In genomic region chr1:135112661-135113060, GRCm38 (mm10) we compare ENCODE assay signal across 10 mouse cellular contexts. TPM values are rescaled to one million over a fixed set of nuclear protein-coding genes. Genes with fewer than 3 reads are reported as not detected.
DNase-seq lines count a peak whose midpoint lies in the region; ATAC-seq and TF ChIP-seq lines count a peak whose summit lies in the region.
"Had no signal": no experiment of that assay in that cellular context is flagged by ENCODE, and none has a peak within 500 bp of the region (broad histone marks: within the 10 kb centered on the region; RNA-seq: fewer than 3 reads in every experiment).

No protein-coding gene starts in this region.

- TF ChIP-seq EP300 in heart, adult 2 months (IDR thresholded peaks at IDR 0.05; ENCODE audit: insufficient read depth, low read depth, low read length), result no peak

- H3K4me1 ChIP-seq in heart, adult 2 months (ENCODE audit: control insufficient read depth, insufficient read depth, low read length), result no peaks in the 10 kb centered on the region
- H3K4me1 ChIP-seq in forebrain, embryonic 14.5 days (ENCODE audit: control insufficient read depth, insufficient read depth, low read length), result no peaks in the 10 kb centered on the region
- H3K4me1 ChIP-seq in liver, embryonic 11.5 days (replicated peaks; ENCODE audit: control insufficient read depth, insufficient read depth, low read length), result 0 out of 2 replicates have a peak, but pooled peaks cover 2% of the 10 kb centered on the region
- no peaks in the 10 kb centered on the region for H3K4me1 ChIP-seq in neural tube, embryonic 14.5 days (ENCODE audit: control insufficient read depth, insufficient read depth, low read length)
- H3K4me1 ChIP-seq: embryonic facial prominence, embryonic 12.5 days; limb, embryonic 13.5 days had no signal

- intact Hi-C loops in heart, adult 2 months (cut with DNase I), result loop anchor here (1.0 to 5.0 kb wide), 2 partner anchors 122 to 255 kb away; no protein-coding TSS in a partner anchor

- no peak overlapping the region for H3K4me3 ChIP-seq in heart, adult 2 months
- H3K4me3 ChIP-seq in forebrain, embryonic 14.5 days (ENCODE audit: low read depth, low read length), result no peak overlapping the region
- H3K4me3 ChIP-seq in liver, embryonic 11.5 days (ENCODE audit: low read depth, low read length), result no peak overlapping the region
- no peak overlapping the region for H3K4me3 ChIP-seq in neural tube, embryonic 14.5 days (ENCODE audit: low read depth, low read length)
- H3K4me3 ChIP-seq: embryonic facial prominence, embryonic 12.5 days; limb, embryonic 13.5 days had no signal

- DNase-seq in heart, adult 2 months, result peak in 1 of 2 experiments; percentile 31
- no peak for DNase-seq in heart, adult 9 months (ENCODE audit: low spot score in 2 of 2)
- DNase-seq in B cell, adult 2 months, result peak; percentile 70 to 75
- DNase-seq in ZHBTc4 (ENCODE audit: low read depth, low spot score), result peak; percentile 85
- peak; percentile 57 for DNase-seq in forebrain, embryonic 14.5 days (ENCODE audit: low spot score)
- no peak for DNase-seq in liver, embryonic 11.5 days (ENCODE audit: low spot score)
- DNase-seq in urinary bladder, adult 18-20 months (ENCODE audit: low spot score in 2 of 2), result no peak

- H3K27me3 ChIP-seq in heart, adult 2 months (ENCODE audit: control insufficient read depth, insufficient read depth, low read length), result no peaks in the 10 kb centered on the region
- no peaks in the 10 kb centered on the region for H3K27me3 ChIP-seq in forebrain, embryonic 14.5 days (replicated peaks; ENCODE audit: control insufficient read depth, insufficient read depth, low read length)
- H3K27me3 ChIP-seq in liver, embryonic 11.5 days (replicated peaks; ENCODE audit: control insufficient read depth, insufficient read depth, low read length), result no peaks in the 10 kb centered on the region
- no peaks in the 10 kb centered on the region for H3K27me3 ChIP-seq in neural tube, embryonic 14.5 days (ENCODE audit: control insufficient read depth, insufficient read depth, low read length)
- H3K27me3 ChIP-seq: embryonic facial prominence, embryonic 12.5 days had no signal

- H3K27ac ChIP-seq in heart, adult 2 months, result no peak overlapping the region
- no peak overlapping the region for H3K27ac ChIP-seq in forebrain, embryonic 14.5 days (ENCODE audit: low read depth, low read length)
- H3K27ac ChIP-seq in liver, embryonic 11.5 days (ENCODE audit: low read depth, low read length), result no peak overlapping the region
- no peak overlapping the region for H3K27ac ChIP-seq in neural tube, embryonic 14.5 days (ENCODE audit: low read depth, low read length)
- H3K27ac ChIP-seq: embryonic facial prominence, embryonic 12.5 days; limb, embryonic 13.5 days had no signal

- no peak overlapping the region for H3K9ac ChIP-seq in heart, adult 2 months (ENCODE audit: low read depth, low read length)
- H3K9ac ChIP-seq in forebrain, embryonic 14.5 days (ENCODE audit: low read length), result no peak overlapping the region
- H3K9ac ChIP-seq in liver, embryonic 11.5 days (ENCODE audit: low read depth, low read length), result no peak overlapping the region
- H3K9ac ChIP-seq in neural tube, embryonic 14.5 days (replicated peaks; ENCODE audit: low read depth, low read length), result no peak overlapping the region
- H3K9ac ChIP-seq: embryonic facial prominence, embryonic 12.5 days; limb, embryonic 13.5 days had no signal

- ATAC-seq in forebrain, embryonic 14.5 days, result peak; percentile 45
- peak; percentile 35; the same call in 1 of the 2 replicates for ATAC-seq in liver, embryonic 11.5 days (replicated peaks; ENCODE audit: low FRiP score)
- ATAC-seq in neural tube, embryonic 14.5 days (ENCODE audit: low read depth), result 0 out of 2 replicates have a peak, but pooled peaks have one; percentile 42

- no peak overlapping the region for H3K4me2 ChIP-seq in forebrain, embryonic 14.5 days (ENCODE audit: low read length)
- H3K4me2 ChIP-seq in liver, embryonic 11.5 days, result no peak overlapping the region
- H3K4me2 ChIP-seq in neural tube, embryonic 14.5 days (ENCODE audit: low read depth, low read length), result no peak overlapping the region
- H3K4me2 ChIP-seq: embryonic facial prominence, embryonic 12.5 days; limb, embryonic 13.5 days had no signal

- 9% methylated on average over 8 of the region's 8 CpGs for WGBS in heart, adult 2 months
- WGBS in forebrain, embryonic 14.5 days, result 13% methylated on average over 8 of the region's 8 CpGs
- 9% methylated on average over 8 of the region's 8 CpGs for WGBS in liver, embryonic 11.5 days
- WGBS in neural tube, embryonic 14.5 days, result 11% methylated on average over 8 of the region's 8 CpGs

- no peaks in the 10 kb centered on the region for H3K36me3 ChIP-seq in heart, adult 2 months (ENCODE audit: control insufficient read depth, insufficient read depth, low read length)
- no peaks in the 10 kb centered on the region for H3K36me3 ChIP-seq in forebrain, embryonic 14.5 days (ENCODE audit: control insufficient read depth, insufficient read depth, low read length)
- H3K36me3 ChIP-seq in liver, embryonic 11.5 days (ENCODE audit: control insufficient read depth, insufficient read depth, low read length), result no peaks in the 10 kb centered on the region
- no peaks in the 10 kb centered on the region for H3K36me3 ChIP-seq in neural tube, embryonic 14.5 days (ENCODE audit: control insufficient read depth, insufficient read depth, low read length)
- H3K36me3 ChIP-seq: embryonic facial prominence, embryonic 12.5 days; limb, embryonic 13.5 days had no signal

- TF ChIP-seq CTCF in heart, adult 2 months (IDR thresholded peaks at IDR 0.05), result peak; percentile 88

- H3K79me2 ChIP-seq in heart, adult 2 months (replicated peaks; ENCODE audit: control insufficient read depth, insufficient read depth, low read length), result no peaks in the 10 kb centered on the region

- no peaks in the 10 kb centered on the region for H3K9me3 ChIP-seq in forebrain, embryonic 14.5 days (replicated peaks; ENCODE audit: control insufficient read depth, low read length)
- no peaks in the 10 kb centered on the region for H3K9me3 ChIP-seq in liver, embryonic 11.5 days (ENCODE audit: control insufficient read depth, low read length)
- no peaks in the 10 kb centered on the region for H3K9me3 ChIP-seq in neural tube, embryonic 14.5 days (ENCODE audit: control insufficient read depth, low read length)
- H3K9me3 ChIP-seq: embryonic facial prominence, embryonic 12.5 days; limb, embryonic 13.5 days had no signal

- TF ChIP-seq POLR2A in heart, adult 2 months (IDR thresholded peaks at IDR 0.05; ENCODE audit: insufficient read depth, low read depth, low read length), result no peak

RNA-seq across cellular contexts. Expression of gene Lgr6, which starts 7.6 kb away (rescaled TPM):
- total RNA-seq in heart, adult 2 months (2021), result 10 to 100 TPM; 12.2 to 14.4 TPM
- polyA plus RNA-seq in heart, adult 2 months (2012; rRNA removed), result 12.6 and 21.5 TPM in 2 replicates
- 0.48 TPM in 2 replicates for polyA plus RNA-seq in forebrain, embryonic 14.5 days (2014; fragmentation: Nextera tagmentation; extraction: Ambion mirVana)
- polyA plus RNA-seq in liver, embryonic 11.5 days (2014; fragmentation: Nextera tagmentation; extraction: Ambion mirVana), result 0.48 and 0.70 TPM in 2 replicates
- 1.4 TPM in 2 replicates for polyA plus RNA-seq in neural tube, embryonic 14.5 days (2014; fragmentation: Nextera tagmentation; extraction: Ambion mirVana)

RNA-seq across cellular contexts. Expression of gene Ptpn7, which starts 19.8 kb away (rescaled TPM):
- under 1 TPM; 0.73 to 0.82 TPM for total RNA-seq in heart, adult 2 months (2021)
- 0.82 and 1.4 TPM in 2 replicates for polyA plus RNA-seq in heart, adult 2 months (2012; rRNA removed)
- polyA plus RNA-seq in forebrain, embryonic 14.5 days (2014; fragmentation: Nextera tagmentation; extraction: Ambion mirVana), result 0.32 and 0.57 TPM in 2 replicates
- 42.1 and 43.0 TPM in 2 replicates for polyA plus RNA-seq in liver, embryonic 11.5 days (2014; fragmentation: Nextera tagmentation; extraction: Ambion mirVana)
- 0.15 and 0.58 TPM in 2 replicates for polyA plus RNA-seq in neural tube, embryonic 14.5 days (2014; fragmentation: Nextera tagmentation; extraction: Ambion mirVana)

RNA-seq across cellular contexts. Expression of gene Arl8a, which starts 34.0 kb away (rescaled TPM):
- total RNA-seq in heart, adult 2 months (2021), result 10 to 100 TPM; 20.1 to 21.0 TPM
- 30.5 and 32.5 TPM in 2 replicates for polyA plus RNA-seq in heart, adult 2 months (2012; rRNA removed)
- polyA plus RNA-seq in forebrain, embryonic 14.5 days (2014; fragmentation: Nextera tagmentation; extraction: Ambion mirVana), result 213 and 251 TPM in 2 replicates
- polyA plus RNA-seq in liver, embryonic 11.5 days (2014; fragmentation: Nextera tagmentation; extraction: Ambion mirVana), result 25.0 and 28.7 TPM in 2 replicates
- 335 and 370 TPM in 2 replicates for polyA plus RNA-seq in neural tube, embryonic 14.5 days (2014; fragmentation: Nextera tagmentation; extraction: Ambion mirVana)

RNA-seq across cellular contexts. Expression of gene Gpr37l1, which starts 54.8 kb away (rescaled TPM):
- under 1 TPM; 0.97 to 0.98 TPM for total RNA-seq in heart, adult 2 months (2021)
- polyA plus RNA-seq in heart, adult 2 months (2012; rRNA removed), result 2.3 and 3.6 TPM in 2 replicates
- polyA plus RNA-seq in forebrain, embryonic 14.5 days (2014; fragmentation: Nextera tagmentation; extraction: Ambion mirVana), result 0.24 and 0.33 TPM in 2 replicates
- not detected in 2 replicates for polyA plus RNA-seq in liver, embryonic 11.5 days (2014; fragmentation: Nextera tagmentation; extraction: Ambion mirVana)
- polyA plus RNA-seq in neural tube, embryonic 14.5 days (2014; fragmentation: Nextera tagmentation; extraction: Ambion mirVana), result 0.94 and 0.95 TPM in 2 replicates
- polyA plus RNA-seq: embryonic facial prominence, embryonic 12.5 days had no signal

Comparison
In these comparisons a context has a peak if more than half of its experiments do, and no peak if none do; other contexts are left out.
1. DNase-seq: peak in B cell, adult 2 months (2 of 2), ZHBTc4 (single experiment) and forebrain, embryonic 14.5 days (single experiment); none in heart, adult 9 months (0 of 2), liver, embryonic 11.5 days (single experiment) and urinary bladder, adult 18-20 months (0 of 2).
2. RNA of gene Ptpn7, which starts 19.8 kb away (polyA plus RNA-seq): 42.1 to 43.0 TPM in liver, embryonic 11.5 days; 0.82 to 1.4 TPM in heart, adult 2 months, 0.32 to 0.57 TPM in forebrain, embryonic 14.5 days and 0.15 to 0.58 TPM in neural tube, embryonic 14.5 days; every median in the first group is over 10 times any median in the second.
3. Peak in every context shown above with its lines, with median percentiles within 50 percentile points of each other: ATAC-seq.